Mouse (Mus musculus) lung, embryonic 16.5 days (tissue): ENCODE data around the gene Med26. TPM values are rescaled to one million over a fixed set of nuclear protein-coding genes. Genes with fewer than 3 reads are reported as not detected.

ENCODE experiments used
- ATAC-seq: fragments of 200-750 bp; cut with Nextera tagmentation; 2 replicates; pipeline ENCODE4 v1.8.0; 2017; ENCODE audit warnings: low read depth, mild to moderate bottlenecking, moderate library complexity
- H3K27ac ChIP-seq: fragments of 300-500 bp; sonication (generic); 2 replicates; pipeline ENCODE4 v1.5.1; 2014; ENCODE audit warnings: mild to moderate bottlenecking, control low read depth, low read length
- H3K27me3 ChIP-seq: fragments of 300-500 bp; sonication (generic); 2 replicates; pipeline ENCODE4 v1.6.1; 2014; ENCODE audit warnings: low read depth, low read length, mixed read lengths; ENCODE audit not compliant: control insufficient read depth, insufficient read depth
- H3K36me3 ChIP-seq: fragments of 300-500 bp; sonication (generic); 2 replicates; pipeline ENCODE4 v1.6.1; 2014; ENCODE audit warnings: low read length; ENCODE audit not compliant: control insufficient read depth, insufficient read depth
- H3K4me1 ChIP-seq: fragments of 300-500 bp; sonication (generic); replicated peaks from 2 replicates; pipeline ENCODE4 v1.6.1; 2014; ENCODE audit warnings: low read length, mixed read lengths; ENCODE audit not compliant: control insufficient read depth, insufficient read depth
- H3K4me2 ChIP-seq: fragments of 300-500 bp; sonication (generic); 2 replicates; pipeline ENCODE4 v1.6.1; 2014; ENCODE audit warnings: low read depth, low read length, control low read depth
- H3K4me3 ChIP-seq: fragments of 300-500 bp; sonication (generic); 2 replicates; pipeline ENCODE4 v1.5.1; 2014; ENCODE audit warnings: mild to moderate bottlenecking, low read length, control low read depth
- H3K9ac ChIP-seq: fragments of 300-500 bp; sonication (generic); 2 replicates; pipeline ENCODE4 v1.6.1; 2014; ENCODE audit warnings: low read length, control low read depth
- H3K9me3 ChIP-seq: fragments of 300-500 bp; sonication (generic); 2 replicates; pipeline ENCODE4 v1.6.1; 2016; ENCODE audit warnings: low read length; ENCODE audit not compliant: control insufficient read depth
- WGBS: fragments of 180-500 bp; shearing (Covaris S2); extraction: QIAGEN DNeasy Blood & Tissue Kit; methylation state at CpG from one replicate; pipeline ENCODE4 v1.1.7; 2014; 5-methylcytosine and 5-hydroxymethylcytosine counted together
- polyA plus RNA-seq: library from polyadenylated mRNA; unstranded; fragments of >200 nt; fragmentation: Nextera tagmentation; extraction: Ambion mirVana; gene quantifications from 2 replicates; pipeline ENCODE4 v1.2.1, GENCODE M21; 2015

Med26 gene
- 15.6 and 16.2 TPM in 2 replicates for polyA plus RNA-seq

- Histone ChIP-seq H3K27me3 (no peaks in the 10 kb centered on the region), H3K4me1 (peaks cover 15% of the 10 kb centered on the region), H3K36me3 (no peaks in the 10 kb centered on the region; the same call in 1 of the 2 replicates), H3K4me3 (peak within 1 kb of the TSS; percentile 92), H3K27ac (peak within 1 kb of the TSS; percentile 92), H3K9ac (peak within 1 kb of the TSS; percentile 97), H3K4me2 (peak within 1 kb of the TSS; percentile 75), H3K9me3 (no peaks in the 10 kb centered on the region)
- ATAC-seq = peak; percentile 96
- under 1% methylated on average over 90 of the region's 92 CpGs for WGBS
Observed at GRCm38 (mm10) chr8:72547802-72548643, at the start of gene Med26. TSS of gene Med26 (minus strand) at chr8:72548270.

GRCm38 (mm10) chr8:72590198-72590597, 42.1 kb upstream of the Med26 start:
- Histone ChIP-seq H3K4me2 (no peak overlapping the region), H3K27ac (no peak overlapping the region), H3K4me1 (no peaks in the 10 kb centered on the region; the same call in 1 of the 2 replicates), H3K36me3 (no peaks in the 10 kb centered on the region), H3K4me3 (no peak overlapping the region), H3K9ac (no peak overlapping the region), H3K27me3 (no peaks in the 10 kb centered on the region), H3K9me3 (no peaks in the 10 kb centered on the region)
- no peak for ATAC-seq
- 43% methylated on average over 2 of the region's 2 CpGs for WGBS

- Histone ChIP-seq H3K4me1 (no peaks in the 10 kb centered on the region; the same call in 1 of the 2 replicates), H3K4me2 (no peak overlapping the region), H3K4me3 (no peak overlapping the region), H3K9ac (no peak overlapping the region), H3K27me3 (no peaks in the 10 kb centered on the region), H3K36me3 (no peaks in the 10 kb centered on the region), H3K9me3 (no peaks in the 10 kb centered on the region), H3K27ac (no peak overlapping the region)
- 68% methylated on average over 7 of the region's 7 CpGs for WGBS
- no peak for ATAC-seq
Observed at GRCm38 (mm10) chr8:72589286-72589685, 41.2 kb upstream of the Med26 start.

GRCm38 (mm10) chr8:72588865-72589264, 40.8 kb upstream of the Med26 start:
- Histone ChIP-seq H3K27me3 (no peaks in the 10 kb centered on the region), H3K36me3 (no peaks in the 10 kb centered on the region), H3K4me2 (no peak overlapping the region), H3K4me1 (no peaks in the 10 kb centered on the region; the same call in 1 of the 2 replicates), H3K27ac (no peak overlapping the region), H3K9me3 (no peaks in the 10 kb centered on the region), H3K9ac (no peak overlapping the region), H3K4me3 (no peak overlapping the region)
- WGBS = 83% methylated on average over 10 of the region's 10 CpGs
- no peak for ATAC-seq

- Histone ChIP-seq H3K4me1 (no peaks in the 10 kb centered on the region; the same call in 1 of the 2 replicates), H3K36me3 (no peaks in the 10 kb centered on the region), H3K4me3 (no peak overlapping the region), H3K27me3 (no peaks in the 10 kb centered on the region), H3K27ac (no peak overlapping the region), H3K4me2 (no peak overlapping the region), H3K9me3 (no peaks in the 10 kb centered on the region), H3K9ac (no peak overlapping the region)
- 63% methylated on average over 6 of the region's 6 CpGs for WGBS
- ATAC-seq = no peak
Observed at GRCm38 (mm10) chr8:72587806-72588205, 39.7 kb upstream of the Med26 start.

- H3K4me1 ChIP-seq = no peaks in the 10 kb centered on the region; the same call in 1 of the 2 replicates
- no peak overlapping the region for H3K4me3 ChIP-seq
- H3K27me3 ChIP-seq = no peaks in the 10 kb centered on the region
- no peak overlapping the region for H3K27ac ChIP-seq
- no peak overlapping the region for H3K4me2 ChIP-seq
- H3K9me3 ChIP-seq = no peaks in the 10 kb centered on the region
- WGBS = 69% methylated on average over 6 of the region's 6 CpGs
- no peaks in the 10 kb centered on the region for H3K36me3 ChIP-seq
- no peak for ATAC-seq
- H3K9ac ChIP-seq = no peak overlapping the region
Observed at GRCm38 (mm10) chr8:72584390-72584789, 36.3 kb upstream of the Med26 start.

- no peak for ATAC-seq
- no peak overlapping the region for H3K4me3 ChIP-seq
- no peak overlapping the region for H3K9ac ChIP-seq
- no peaks in the 10 kb centered on the region for H3K27me3 ChIP-seq
- H3K27ac ChIP-seq = no peak overlapping the region
- WGBS = 72% methylated on average over 7 of the region's 7 CpGs
- no peaks in the 10 kb centered on the region for H3K9me3 ChIP-seq
- H3K4me2 ChIP-seq = no peak overlapping the region
- no peaks in the 10 kb centered on the region for H3K36me3 ChIP-seq
- no peaks in the 10 kb centered on the region; the same call in 1 of the 2 replicates for H3K4me1 ChIP-seq
Observed at GRCm38 (mm10) chr8:72583056-72583771, 35.1 kb upstream of the Med26 start.

GRCm38 (mm10) chr8:72579374-72579773, 31.3 kb upstream of the Med26 start:
- Histone ChIP-seq H3K36me3 (no peaks in the 10 kb centered on the region), H3K27me3 (no peaks in the 10 kb centered on the region), H3K27ac (no peak overlapping the region), H3K9ac (no peak overlapping the region), H3K4me1 (no peaks in the 10 kb centered on the region), H3K4me3 (no peak overlapping the region), H3K9me3 (no peaks in the 10 kb centered on the region), H3K4me2 (no peak overlapping the region)
- 61% methylated on average over 9 of the region's 9 CpGs for WGBS
- ATAC-seq = no peak

GRCm38 (mm10) chr8:72577941-72578340, 29.9 kb upstream of the Med26 start:
- no peaks in the 10 kb centered on the region for H3K9me3 ChIP-seq
- no peak; the same call in 1 of the 2 replicates for ATAC-seq
- H3K4me2 ChIP-seq = no peak overlapping the region
- H3K27me3 ChIP-seq = no peaks in the 10 kb centered on the region
- no peak overlapping the region for H3K27ac ChIP-seq
- H3K4me1 ChIP-seq = peaks cover under 1% of the 10 kb centered on the region
- H3K4me3 ChIP-seq = no peak overlapping the region
- no peak overlapping the region for H3K9ac ChIP-seq
- WGBS = 56% methylated on average over 1 of the region's 1 CpGs
- no peaks in the 10 kb centered on the region for H3K36me3 ChIP-seq
